ENCODE assay signal across 8 mouse cellular contexts in genomic region chr5:114174639-114175038, GRCm38 (mm10). TPM values are rescaled to one million over a fixed set of nuclear protein-coding genes. Genes with fewer than 3 reads are reported as not detected.
DNase-seq lines count a peak whose midpoint lies in the region; ATAC-seq lines count a peak whose summit lies in the region.

No protein-coding gene starts in this region.

- H3K4me3 ChIP-seq in hindbrain, embryonic 12.5 days, result no peak overlapping the region
- peak overlapping the region; percentile 20; the same call in 1 of the 2 replicates for H3K4me3 ChIP-seq in liver, embryonic 11.5 days (ENCODE audit: low read depth, low read length)

- no peaks in the 10 kb centered on the region for H3K36me3 ChIP-seq in hindbrain, embryonic 12.5 days
- H3K36me3 ChIP-seq in liver, embryonic 11.5 days (ENCODE audit: control insufficient read depth, insufficient read depth, low read length), result no peaks in the 10 kb centered on the region

- no peaks in the 10 kb centered on the region for H3K9me3 ChIP-seq in hindbrain, embryonic 12.5 days (replicated peaks)
- no peaks in the 10 kb centered on the region for H3K9me3 ChIP-seq in liver, embryonic 11.5 days (ENCODE audit: control insufficient read depth, low read length)

- WGBS in hindbrain, embryonic 12.5 days, result 18% methylated on average over 16 of the region's 16 CpGs
- 11% methylated on average over 16 of the region's 16 CpGs for WGBS in liver, embryonic 11.5 days

- no peak overlapping the region for H3K9ac ChIP-seq in hindbrain, embryonic 12.5 days
- 0 out of 2 replicates have a peak overlapping the region, but pooled peaks have one; percentile 8 for H3K9ac ChIP-seq in liver, embryonic 11.5 days (ENCODE audit: low read depth, low read length)

- H3K4me2 ChIP-seq in hindbrain, embryonic 12.5 days (replicated peaks), result 0 out of 2 replicates have a peak overlapping the region, but pooled peaks have one; percentile 12
- peak overlapping the region; percentile 81 for H3K4me2 ChIP-seq in liver, embryonic 11.5 days

- peak; percentile 41 for DNase-seq in adrenal gland, adult 2 months
- no peak for DNase-seq in adrenal gland, adult 8-10 months
- DNase-seq in A20 (ENCODE audit: low read depth, low spot score) (peak; percentile 83), adipocyte (ENCODE audit: low spot score) (no peak)
- DNase-seq in embryo, embryonic 11.5 days (ENCODE audit: low read depth, low spot score), result peak; percentile 16
- peak; percentile 64 for DNase-seq in liver, embryonic 11.5 days (ENCODE audit: low spot score)
- DNase-seq in retina, postnatal 7 days (ENCODE audit: low read depth, low spot score), result peak; percentile 37

- peaks cover 24% of the 10 kb centered on the region for H3K27me3 ChIP-seq in hindbrain, embryonic 12.5 days
- no peaks in the 10 kb centered on the region for H3K27me3 ChIP-seq in liver, embryonic 11.5 days (replicated peaks; ENCODE audit: control insufficient read depth, insufficient read depth, low read length)

- no peak for ATAC-seq in hindbrain, embryonic 12.5 days (ENCODE audit: low FRiP score)
- no peak for ATAC-seq in liver, embryonic 11.5 days (replicated peaks; ENCODE audit: low FRiP score)

- H3K27ac ChIP-seq in hindbrain, embryonic 12.5 days, result no peak overlapping the region
- H3K27ac ChIP-seq in liver, embryonic 11.5 days (ENCODE audit: low read depth, low read length), result no peak overlapping the region

- H3K4me1 ChIP-seq in hindbrain, embryonic 12.5 days, result peaks cover 8% of the 10 kb centered on the region
- H3K4me1 ChIP-seq in liver, embryonic 11.5 days (replicated peaks; ENCODE audit: control insufficient read depth, insufficient read depth, low read length), result peaks cover 11% of the 10 kb centered on the region

RNA-seq across cellular contexts. Expression of gene Acacb, which starts 28.3 kb away (rescaled TPM):
- total RNA-seq in adrenal gland, adult 2 months (2021), result 100 to 1,000 TPM; 119 to 132 TPM
- 81.3 and 102 TPM in 2 replicates for polyA plus RNA-seq in adrenal gland, adult 2 months (2012; rRNA removed)
- 10 to 100 TPM; 68.9 to 85.3 (median 72.7) TPM for total RNA-seq in adrenal gland, adult 8-10 months (2022)
- 2.4 and 3.4 TPM in 2 replicates for polyA plus RNA-seq in hindbrain, embryonic 12.5 days (2016; fragmentation: Nextera tagmentation; extraction: Ambion mirVana)
- polyA plus RNA-seq in liver, embryonic 11.5 days (2014; fragmentation: Nextera tagmentation; extraction: Ambion mirVana), result 0.86 and 1.2 TPM in 2 replicates

RNA-seq across cellular contexts. Expression of gene Ung, which starts 44.5 kb away (rescaled TPM):
- total RNA-seq in adrenal gland, adult 2 months (2021), result 1 to 10 TPM; 4.7 to 5.7 TPM
- 4.3 and 4.9 TPM in 2 replicates for polyA plus RNA-seq in adrenal gland, adult 2 months (2012; rRNA removed)
- total RNA-seq in adrenal gland, adult 8-10 months (2022), result 1 to 10 TPM; 2.4 to 3.1 (median 2.8) TPM
- 25.7 and 26.2 TPM in 2 replicates for polyA plus RNA-seq in hindbrain, embryonic 12.5 days (2016; fragmentation: Nextera tagmentation; extraction: Ambion mirVana)
- polyA plus RNA-seq in liver, embryonic 11.5 days (2014; fragmentation: Nextera tagmentation; extraction: Ambion mirVana), result 41.8 and 47.1 TPM in 2 replicates

RNA-seq across cellular contexts. Expression of gene Alkbh2, which starts 46.6 kb away (rescaled TPM):
- 1 to 10 TPM; 6.0 to 9.3 TPM for total RNA-seq in adrenal gland, adult 2 months (2021)
- polyA plus RNA-seq in adrenal gland, adult 2 months (2012; rRNA removed), result 10.1 and 15.2 TPM in 2 replicates
- 10 to 100 TPM in 3 of 4 experiments, 1 to 10 TPM in 1; 5.8 to 13.5 (median 11.7) TPM for total RNA-seq in adrenal gland, adult 8-10 months (2022)
- 7.0 and 7.6 TPM in 2 replicates for polyA plus RNA-seq in hindbrain, embryonic 12.5 days (2016; fragmentation: Nextera tagmentation; extraction: Ambion mirVana)
- 13.1 and 13.4 TPM in 2 replicates for polyA plus RNA-seq in liver, embryonic 11.5 days (2014; fragmentation: Nextera tagmentation; extraction: Ambion mirVana)

Comparison
In these comparisons a context has a peak if more than half of its experiments do, and no peak if none do; other contexts are left out.
1. DNase-seq: peak in adrenal gland, adult 2 months (single experiment), A20 (single experiment), embryo, embryonic 11.5 days (single experiment), liver, embryonic 11.5 days (single experiment) and retina, postnatal 7 days (single experiment); none in adrenal gland, adult 8-10 months (single experiment) and adipocyte (single experiment).
2. RNA of gene Acacb, which starts 28.3 kb away (polyA plus RNA-seq): 81.3 to 102 TPM in adrenal gland, adult 2 months; 2.4 to 3.4 TPM in hindbrain, embryonic 12.5 days and 0.86 to 1.2 TPM in liver, embryonic 11.5 days; every median in the first group is over 10 times any median in the second.